23 mouse cellular contexts compared by ENCODE assay signal in genomic region chr11:69927501-69927900, GRCm38 (mm10). TPM values are rescaled to one million over a fixed set of nuclear protein-coding genes. Genes with fewer than 3 reads are reported as not detected.
"Had no signal": no experiment of that assay in that cellular context is flagged by ENCODE, and none has a peak within 500 bp of the region (broad histone marks: within the 10 kb centered on the region; RNA-seq: fewer than 3 reads in every experiment).

No protein-coding gene starts in this region.

- H3K9me3 ChIP-seq: limb, embryonic 12.5 days; limb, embryonic 15.5 days; liver, embryonic 13.5 days; lung, embryonic 15.5 days; megakaryocyte, embryonic 14.5 days; neural tube, embryonic 12.5 days; neural tube, embryonic 15.5 days; stomach, embryonic 15.5 days had no signal

- H3K36me3 ChIP-seq: limb, embryonic 12.5 days; limb, embryonic 15.5 days; liver, embryonic 13.5 days; lung, embryonic 15.5 days; neural tube, embryonic 12.5 days; neural tube, embryonic 15.5 days; stomach, embryonic 15.5 days had no signal

- H3K9ac ChIP-seq: limb, embryonic 12.5 days; limb, embryonic 15.5 days; liver, embryonic 13.5 days; lung, embryonic 15.5 days; neural tube, embryonic 12.5 days; neural tube, embryonic 15.5 days; stomach, embryonic 15.5 days had no signal

- H3K4me2 ChIP-seq: limb, embryonic 12.5 days; limb, embryonic 15.5 days; liver, embryonic 13.5 days; lung, embryonic 15.5 days; midbrain, embryonic 11.5 days; neural tube, embryonic 12.5 days; neural tube, embryonic 15.5 days; stomach, embryonic 15.5 days had no signal

- H3K4me3 ChIP-seq: limb, embryonic 12.5 days; limb, embryonic 15.5 days; liver, embryonic 13.5 days; lung, embryonic 15.5 days; megakaryocyte, embryonic 14.5 days; neural tube, embryonic 12.5 days; neural tube, embryonic 15.5 days; stomach, embryonic 15.5 days had no signal

- DNase-seq: kidney, adult 18-20 months; kidney, postnatal 14 days; left cerebral cortex, postnatal 4 days; liver, embryonic 13.5 days; lung, adult 18-20 months; lung, postnatal 10 days; lung, postnatal 36 days; midbrain, embryonic 14.5 days; right cerebral cortex, adult 18-20 months; right cerebral cortex, postnatal 14 days; right cerebral cortex, postnatal 4 days; thymus, adult 18-20 months; thymus, postnatal 4 days had no signal

- H3K27me3 ChIP-seq: limb, embryonic 12.5 days; limb, embryonic 15.5 days; liver, embryonic 13.5 days; lung, embryonic 15.5 days; megakaryocyte, embryonic 14.5 days; neural tube, embryonic 12.5 days; neural tube, embryonic 15.5 days; stomach, embryonic 15.5 days had no signal

- ATAC-seq: inflammation-experienced regulatory T-cells, adult 6 months; intestine, embryonic 16.5 days had no signal

- H3K27ac ChIP-seq: limb, embryonic 12.5 days; limb, embryonic 15.5 days; liver, embryonic 13.5 days; lung, embryonic 15.5 days; neural tube, embryonic 12.5 days; neural tube, embryonic 15.5 days; stomach, embryonic 15.5 days had no signal

- H3K4me1 ChIP-seq: neural tube, embryonic 12.5 days had no signal

RNA-seq across cellular contexts. Expression of gene Ybx2, which starts 8.1 kb away (rescaled TPM):
- polyA plus RNA-seq: inflammation-experienced regulatory T-cells, adult 6 months had no signal

RNA-seq across cellular contexts. Expression of gene Slc2a4, which starts 20.5 kb away (rescaled TPM):
- polyA plus RNA-seq: inflammation-experienced regulatory T-cells, adult 6 months had no signal
